Mouse (Mus musculus): ENCODE data around the gene Uqcrc2. TPM values are rescaled to one million over a fixed set of nuclear protein-coding genes. Genes with fewer than 3 reads are reported as not detected.
A peak's percentile ranks its signal among the peaks of the same experiment; 100 is the strongest.

The Uqcrc2 gene
- polyA plus RNA-seq, 3 experiments from 2014 or later = 223 to 256 (median 238) TPM

- peak; percentile 38 for ATAC-seq
Measured at GRCm38 (mm10) chr7:120693831-120694375, 58.9 kb downstream of the Uqcrc2 start.

DNA sequence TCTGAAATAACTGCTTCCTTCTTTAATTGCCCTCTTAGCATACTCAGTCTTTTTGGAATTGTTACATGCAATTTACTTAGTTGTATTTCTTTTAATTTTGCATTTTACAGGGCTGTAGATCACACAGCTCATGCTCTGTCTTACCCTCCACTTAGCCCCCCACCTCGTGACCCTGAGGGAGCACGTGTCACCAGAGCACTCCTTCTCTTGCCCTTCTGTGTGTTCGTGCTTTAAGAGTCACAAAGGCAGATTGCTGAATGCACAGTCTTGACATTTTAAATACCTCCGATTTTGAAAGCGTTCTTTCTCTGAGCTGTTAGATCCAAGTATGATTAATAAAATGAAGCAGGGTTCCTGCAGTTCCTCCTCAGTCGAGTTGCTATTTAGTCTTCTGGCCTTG is 60.2 kb downstream of the Uqcrc2 start:
- ATAC-seq = no peak

DNA sequence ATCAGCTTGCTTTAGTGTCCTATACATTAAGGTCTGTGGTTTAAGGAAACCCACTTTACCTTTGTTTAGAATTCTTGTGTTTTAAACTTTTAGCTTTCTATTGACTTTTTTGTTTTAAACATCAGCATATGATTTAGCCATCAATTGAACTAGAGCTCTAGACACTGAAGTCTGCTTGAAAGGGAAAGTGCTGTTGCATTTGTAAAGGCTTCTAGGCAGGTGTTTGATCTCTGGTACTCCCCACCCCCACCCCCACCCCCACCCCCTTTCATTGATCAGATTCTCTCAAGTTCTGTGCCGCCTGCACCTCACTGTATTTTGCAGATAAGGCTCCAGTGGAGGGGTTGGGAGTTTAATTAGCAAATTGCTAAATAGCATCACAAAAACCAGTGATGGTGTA is 60.7 kb downstream of the Uqcrc2 start:
- ATAC-seq = no peak

DNA sequence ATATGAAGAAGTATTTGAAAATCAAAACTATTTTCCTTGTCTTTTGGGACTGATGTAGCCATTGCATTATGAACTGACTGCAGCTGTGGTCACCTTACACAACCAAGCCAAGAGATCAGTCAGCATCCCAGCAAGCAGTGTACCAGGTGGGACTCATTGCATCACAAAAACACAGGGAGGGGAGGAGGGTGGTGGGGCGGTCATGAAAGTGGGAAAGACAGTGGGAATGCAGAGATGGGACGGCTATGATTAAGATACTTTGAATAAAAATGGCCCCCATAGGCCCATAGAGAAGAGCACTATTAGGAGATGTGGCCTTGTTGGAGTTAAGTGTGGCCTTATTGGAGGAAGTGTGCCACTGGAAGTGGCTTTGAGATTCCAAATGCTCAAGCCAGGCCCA is 61.4 kb downstream of the Uqcrc2 start:
- no peak for ATAC-seq

- peak; percentile 70 for ATAC-seq
Measured at GRCm38 (mm10) chr7:120699586-120699985, 64.6 kb downstream of the Uqcrc2 start.

DNA sequence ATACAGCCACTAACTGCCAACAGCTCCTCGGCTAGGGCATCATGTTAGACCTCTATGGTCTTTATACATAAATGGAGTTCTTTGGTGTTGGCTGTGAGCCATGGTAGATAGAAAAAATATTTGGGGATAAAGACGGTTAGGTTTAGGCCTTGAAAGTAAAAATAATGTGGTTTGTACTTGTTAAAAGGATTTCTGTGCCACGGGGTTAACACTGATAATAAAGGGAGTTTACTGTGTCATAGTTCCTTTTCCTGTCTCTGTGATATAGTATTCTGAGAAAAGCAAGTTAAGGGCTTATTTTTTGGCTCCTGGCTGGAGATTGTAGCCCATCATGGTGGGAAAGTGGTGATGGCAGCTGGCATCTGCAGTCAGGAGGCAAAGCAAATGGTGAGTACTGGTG is 68.9 kb downstream of the Uqcrc2 start:
- ATAC-seq = no peak

Other genes with a start within 250 kb of the Uqcrc2 start
- gene Abca16, start 225.5 kb upstream of the Uqcrc2 start, polyA plus RNA-seq (2017; shearing (Covaris generic)) = not detected
- under 1 TPM; 0.59 to 0.99 (median 0.79) TPM for gene Pdzd9, start 35.2 kb downstream of the Uqcrc2 start, polyA plus RNA-seq (2017; shearing (Covaris generic))
- 1 to 10 TPM; 7.2 to 8.3 (median 8.0) TPM for gene Mosmo, start 42.4 kb downstream of the Uqcrc2 start, polyA plus RNA-seq (2017; shearing (Covaris generic))
- not detected for gene Vwa3a, start 104.1 kb downstream of the Uqcrc2 start, polyA plus RNA-seq (2017; shearing (Covaris generic))
- not detected for gene Gm5737, start 177.2 kb downstream of the Uqcrc2 start, polyA plus RNA-seq (2017; shearing (Covaris generic))
- 1 to 10 TPM in 2 of 3 experiments, under 1 TPM in 1; 0.73 to 2.7 (median 2.2) TPM for gene Eef2k, start 207.7 kb downstream of the Uqcrc2 start, polyA plus RNA-seq (2017; shearing (Covaris generic))

Measured in inflammation-experienced regulatory T-cells, adult 6 months (primary cell).